Mouse (Mus musculus): ENCODE measurements at regions not wholly inside any gene's neighbourhood (a gene's known extent, or its start where the extent isn't known, plus 50 kb on each side); places are given as distances from the start of the nearest gene placed in this dataset.

DNA sequence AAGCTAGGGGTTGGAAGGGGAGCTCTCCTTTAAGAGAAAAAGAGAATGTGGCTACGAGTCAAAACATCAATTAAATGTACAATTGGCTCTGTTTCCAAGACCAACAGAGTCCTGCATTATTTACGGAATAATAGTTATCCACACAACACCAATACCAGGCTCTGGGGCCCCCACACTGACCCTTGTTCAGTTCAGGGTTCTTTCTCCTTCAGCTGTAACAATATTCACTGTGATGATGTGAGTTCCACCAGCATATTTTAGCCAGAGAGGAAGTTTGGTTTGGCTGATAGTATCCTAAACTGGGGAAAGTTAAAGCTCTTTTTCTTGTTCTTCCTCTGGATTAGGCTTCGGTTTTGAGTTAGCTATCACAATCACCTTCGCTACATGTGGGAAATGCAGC is 167.9 kb upstream of the Ankrd55 start:
- no peak for TF ChIP-seq CTCF (IDR thresholded peaks at IDR 0.05; ENCODE audit: low read depth, low read length)
- TF ChIP-seq POLR2A (IDR thresholded peaks at IDR 0.05; ENCODE audit: borderline replicate concordance, low read depth, low read length) = no peak
